Mouse (Mus musculus) cerebellum, postnatal 4 days (tissue): ENCODE results near the gene Naa40.

Source experiments
- DNase-seq, 2 experiments: peaks; one replicate each; pipeline ENCODE4 v3.0.0; 2022; ENCODE audit warnings: low spot score in 2 of 2, mixed read lengths in 1 of 2

Gene Naa40

GRCm38 (mm10) chr19:7265478-7266191 lies 24.7 kb upstream of the Naa40 start:
- peak in 1 of 2 experiments; percentile 71 for DNase-seq

GRCm38 (mm10) chr19:7264766-7265331 lies 23.9 kb upstream of the Naa40 start:
- DNase-seq, result peak in 1 of 2 experiments; percentile 62

- DNase-seq, result peak; percentile 55 to 73
These were observed 23.2 kb upstream of the Naa40 start for GRCm38 (mm10) chr19:7264088-7264765.

DNA sequence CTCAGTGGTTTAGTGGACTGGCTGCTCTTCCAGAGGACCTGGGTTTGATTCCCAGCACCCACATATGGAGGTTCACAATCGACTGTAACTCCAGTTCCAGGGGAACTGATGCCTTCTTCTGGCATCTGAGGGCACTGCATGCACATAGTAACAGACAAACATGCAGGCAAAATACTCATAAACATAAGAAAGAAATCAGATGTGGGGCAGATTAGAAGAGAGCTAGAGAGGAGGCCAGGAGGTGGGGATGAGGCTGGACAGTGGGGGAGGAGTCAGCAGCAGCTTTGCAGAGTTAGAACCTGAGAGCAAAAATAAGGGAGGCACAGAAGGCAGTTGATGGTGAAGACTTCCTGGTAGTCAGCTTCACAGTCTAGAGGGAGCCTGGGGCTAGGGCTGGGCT lies 21.6 kb upstream of the Naa40 start:
- DNase-seq, result no peak

- no peak for DNase-seq
These were observed 21.0 kb upstream of the Naa40 start for GRCm38 (mm10) chr19:7261964-7262363.

DNA sequence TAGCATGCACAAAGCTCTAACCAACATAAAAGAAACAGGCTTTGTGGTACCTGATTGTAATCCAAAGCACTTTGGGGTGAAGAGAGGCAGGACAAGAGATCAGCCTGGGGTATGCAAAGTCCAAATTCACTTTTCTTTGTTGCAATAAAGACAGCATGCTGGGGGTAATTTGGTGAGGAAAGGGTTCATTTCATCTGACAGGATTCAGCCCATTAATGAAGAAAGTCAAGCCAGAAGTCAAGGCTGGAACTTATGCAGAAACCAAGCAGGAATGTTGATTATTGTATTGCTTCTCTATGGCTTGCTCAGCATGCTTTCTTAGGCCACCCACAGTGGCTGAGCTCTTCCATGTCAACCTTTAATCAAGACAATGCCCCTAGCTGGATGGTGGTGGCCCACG lies 20.5 kb upstream of the Naa40 start:
- DNase-seq, result no peak

- DNase-seq, result peak in 1 of 2 experiments; percentile 77
These were observed 16.9 kb upstream of the Naa40 start for GRCm38 (mm10) chr19:7257881-7258280.

GRCm38 (mm10) chr19:7246021-7246420 lies 5.0 kb upstream of the Naa40 start:
- no peak for DNase-seq

DNA sequence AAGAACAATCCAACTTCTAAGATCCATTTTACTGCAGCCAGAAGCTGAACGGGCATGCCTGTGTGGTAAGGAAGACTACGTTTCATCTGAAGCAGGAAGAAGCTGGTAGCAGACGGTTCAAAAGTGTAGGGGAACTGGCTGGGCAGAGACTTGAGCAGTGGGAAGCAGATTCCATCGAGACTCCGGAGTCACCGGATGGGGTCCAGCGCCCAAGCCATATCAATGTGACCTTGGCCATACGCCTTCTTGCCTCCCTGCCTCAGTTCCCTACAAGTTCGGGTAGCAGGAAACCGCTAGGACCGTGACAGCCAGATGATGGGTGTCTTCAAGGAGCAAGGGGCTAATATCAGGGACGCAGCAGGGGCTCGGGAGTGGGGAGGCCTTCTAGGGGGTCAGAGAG lies 692 bp downstream of the Naa40 start:
- DNase-seq, result no peak

DNA sequence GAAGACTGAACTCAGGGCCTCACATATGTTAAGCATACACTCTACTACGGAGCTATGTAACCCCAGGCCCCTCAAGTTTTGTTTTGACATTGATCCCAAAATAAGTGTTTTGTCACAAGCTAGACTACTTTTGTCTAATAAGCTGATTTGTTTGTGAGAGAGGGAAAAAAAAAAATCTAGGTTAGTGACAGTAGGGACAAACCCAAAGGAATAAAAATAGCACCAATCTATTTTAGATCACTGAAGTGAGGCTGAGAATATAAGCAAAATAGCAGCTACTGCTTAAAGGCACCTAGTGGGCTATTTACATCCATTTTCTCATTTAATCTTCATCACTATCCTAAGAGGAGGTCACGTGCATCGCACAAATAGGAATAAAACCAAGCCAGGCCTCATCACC lies 1.4 kb downstream of the Naa40 start:
- DNase-seq, result no peak

DNA sequence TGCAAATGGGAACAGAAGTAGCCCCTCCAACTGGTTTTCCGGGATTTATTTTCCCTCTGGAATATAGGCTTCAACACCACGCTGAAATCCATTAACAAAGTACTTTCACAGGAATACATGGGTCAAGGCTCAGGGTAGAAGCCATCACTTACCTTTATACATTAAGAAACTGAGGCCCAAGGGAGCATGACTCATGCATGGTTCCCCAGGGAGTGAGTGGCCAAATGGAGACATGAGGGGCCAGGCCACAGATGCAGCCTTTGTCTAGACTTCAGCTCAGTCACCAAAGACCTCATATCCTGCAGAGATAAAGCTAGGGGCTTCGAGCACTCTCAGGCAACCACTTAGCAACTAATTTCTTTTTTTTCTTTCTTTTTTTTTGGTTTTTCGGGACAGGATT lies 4.2 kb downstream of the Naa40 start:
- DNase-seq, result no peak

GRCm38 (mm10) chr19:7236011-7236410 lies 5.0 kb downstream of the Naa40 start:
- no peak for DNase-seq

GRCm38 (mm10) chr19:7235461-7235860 lies 5.5 kb downstream of the Naa40 start:
- no peak for DNase-seq

DNA sequence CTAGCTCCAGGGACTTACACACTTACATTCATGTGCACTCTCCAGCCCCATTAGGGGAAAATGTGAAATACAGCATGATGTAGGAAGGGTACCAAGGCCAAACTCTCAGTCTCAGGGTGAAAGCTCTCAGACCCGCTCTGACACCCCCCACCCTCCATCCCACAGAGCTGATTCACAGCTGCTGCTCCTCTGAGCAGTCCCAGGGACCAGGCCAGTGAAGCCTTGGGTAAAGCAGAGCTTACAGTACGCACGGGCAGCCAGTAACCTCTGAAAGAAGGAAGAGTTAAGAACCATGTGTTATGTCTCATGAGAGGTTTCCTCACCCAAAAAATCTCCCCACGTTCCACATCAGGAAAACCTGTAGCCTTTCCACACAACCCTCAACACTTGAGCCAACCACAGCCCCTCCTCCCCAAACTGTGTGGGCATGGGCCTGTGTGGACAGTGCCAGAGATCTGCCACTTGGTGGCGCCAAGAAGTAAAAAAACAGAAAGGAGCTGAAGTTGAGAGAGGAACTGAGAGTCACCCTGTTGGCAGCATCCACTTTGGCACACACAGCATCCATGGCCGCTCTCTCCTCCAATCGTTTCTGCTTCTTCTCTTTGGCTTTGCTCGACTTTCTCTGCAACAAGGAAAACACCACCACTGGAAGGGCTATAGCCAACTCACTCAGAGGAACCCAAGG lies 6.3 kb downstream of the Naa40 start:
- DNase-seq, result peak; percentile 62 to 85

- DNase-seq, result no peak
These were observed 14.5 kb downstream of the Naa40 start for GRCm38 (mm10) chr19:7226511-7226914.

DNA sequence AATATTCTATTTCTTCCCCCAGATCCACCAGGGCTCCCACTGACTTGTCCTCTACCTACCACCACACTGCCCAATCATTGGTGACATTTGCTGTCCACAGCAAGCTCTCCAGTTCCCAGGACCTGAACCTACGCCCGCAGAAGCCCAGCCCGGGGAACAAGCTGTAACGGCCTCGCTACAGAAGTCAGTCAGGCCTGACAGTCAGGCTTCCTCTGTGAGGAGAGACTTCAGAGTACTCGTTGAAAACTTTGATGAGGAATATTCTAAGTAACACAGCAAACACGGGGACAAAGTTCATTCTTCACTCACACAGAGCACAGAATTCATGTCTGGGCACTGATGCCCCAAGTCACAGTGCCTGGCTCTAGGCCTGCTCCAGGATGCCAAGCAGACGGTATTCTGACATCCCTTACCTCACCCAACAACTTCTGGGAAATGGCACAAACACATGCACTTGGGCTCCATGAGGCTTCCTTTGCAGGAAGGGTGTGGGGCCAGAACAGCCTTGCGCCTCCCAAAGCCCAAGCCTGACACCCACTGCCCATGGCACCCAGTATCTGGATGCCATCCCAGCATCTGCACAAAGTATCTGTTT lies 15.8 kb downstream of the Naa40 start:
- DNase-seq, result no peak

- DNase-seq, result no peak
These were observed 16.7 kb downstream of the Naa40 start for GRCm38 (mm10) chr19:7224253-7224652.

DNA sequence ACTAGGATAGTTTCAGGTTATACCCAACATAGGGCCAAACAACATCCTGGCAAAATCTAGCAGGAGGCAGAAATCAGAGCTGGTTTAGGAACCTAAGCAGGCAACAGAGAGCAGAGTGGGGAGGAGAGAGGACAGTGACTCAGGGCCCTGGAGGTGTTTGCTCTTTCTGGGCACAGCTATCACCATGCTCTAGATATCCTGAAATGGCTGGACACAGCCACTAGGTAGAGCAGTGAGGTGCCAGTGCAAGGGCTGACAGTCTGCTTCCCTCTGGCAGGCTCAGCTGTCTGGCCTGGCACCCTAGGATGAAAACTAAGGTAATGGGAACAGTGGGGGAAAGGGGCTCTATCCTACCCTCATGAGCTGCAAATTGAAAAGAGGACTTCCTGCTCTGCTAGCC lies 17.5 kb downstream of the Naa40 start:
- DNase-seq, result no peak

GRCm38 (mm10) chr19:7222196-7222595 lies 18.8 kb downstream of the Naa40 start:
- no peak for DNase-seq

DNA sequence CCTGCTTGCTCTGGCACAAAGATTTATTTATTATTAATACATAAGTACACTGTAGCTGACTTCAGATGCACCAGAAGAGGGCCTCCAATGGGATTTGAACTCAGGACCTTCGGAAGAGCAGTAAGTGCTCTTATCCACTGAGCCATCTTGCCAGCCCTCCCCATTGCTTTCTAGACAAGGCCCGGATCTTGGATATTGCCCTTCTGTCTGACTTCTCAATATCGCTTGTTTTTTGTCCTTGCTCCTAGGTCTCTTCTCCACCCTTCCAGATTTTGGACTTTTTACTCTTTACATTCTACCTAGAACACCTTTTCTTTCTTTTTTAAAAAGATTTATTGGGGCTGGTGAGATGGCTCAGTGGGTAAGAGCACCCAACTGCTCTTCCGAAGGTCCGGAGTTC lies 22.2 kb downstream of the Naa40 start:
- DNase-seq, result no peak

- DNase-seq, result no peak
These were observed 23.1 kb downstream of the Naa40 start for GRCm38 (mm10) chr19:7217926-7218267.
